Mouse (Mus musculus) urinary bladder, postnatal 36 days (tissue): ENCODE results near the gene Dip2b.

Experiments
- DNase-seq, 2 experiments: peaks; one replicate each; pipeline ENCODE4 v3.0.0; 2022; ENCODE audit warnings: low spot score in 2 of 2, mixed read lengths in 1 of 2

Dip2b gene

DNA sequence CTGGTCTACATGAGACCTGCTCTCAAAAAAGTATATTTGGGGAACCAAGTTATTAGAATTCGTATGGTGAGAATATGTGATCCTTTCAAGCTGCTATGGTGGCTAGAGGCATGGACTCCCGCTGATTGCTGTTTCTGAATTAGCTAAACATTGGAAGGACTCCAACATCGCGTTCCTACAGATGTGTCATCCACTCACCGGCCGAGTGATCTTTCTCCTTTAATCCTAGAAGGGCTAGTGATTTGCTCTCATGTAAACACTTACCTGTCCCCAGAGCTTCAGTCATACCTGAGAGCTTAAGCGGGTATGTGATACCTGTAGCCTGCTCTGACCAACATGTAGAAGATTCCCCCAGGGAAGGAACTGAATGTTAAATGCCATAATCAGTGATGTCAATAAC is 182.5 kb downstream of the Dip2b start:
- DNase-seq = no peak

DNA sequence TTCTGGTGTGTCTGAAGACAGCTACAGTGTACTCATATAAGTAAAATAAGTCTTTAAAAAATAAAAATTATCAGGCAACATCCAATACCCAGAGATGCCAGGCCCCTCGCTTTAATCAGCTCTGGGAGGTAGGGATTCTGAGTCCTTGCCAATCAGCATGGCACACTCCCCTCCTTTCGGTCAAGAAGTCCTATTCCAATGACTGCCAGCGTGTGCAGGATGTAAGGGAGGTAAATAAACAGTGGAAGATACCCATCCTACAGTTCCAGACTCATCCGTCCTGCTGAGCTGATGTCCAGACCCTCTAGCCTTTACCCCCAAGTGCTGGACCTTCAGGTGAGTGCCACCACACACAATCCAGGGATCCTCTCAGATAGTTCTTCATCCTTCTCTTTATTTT is 186.9 kb downstream of the Dip2b start:
- DNase-seq = no peak

DNA sequence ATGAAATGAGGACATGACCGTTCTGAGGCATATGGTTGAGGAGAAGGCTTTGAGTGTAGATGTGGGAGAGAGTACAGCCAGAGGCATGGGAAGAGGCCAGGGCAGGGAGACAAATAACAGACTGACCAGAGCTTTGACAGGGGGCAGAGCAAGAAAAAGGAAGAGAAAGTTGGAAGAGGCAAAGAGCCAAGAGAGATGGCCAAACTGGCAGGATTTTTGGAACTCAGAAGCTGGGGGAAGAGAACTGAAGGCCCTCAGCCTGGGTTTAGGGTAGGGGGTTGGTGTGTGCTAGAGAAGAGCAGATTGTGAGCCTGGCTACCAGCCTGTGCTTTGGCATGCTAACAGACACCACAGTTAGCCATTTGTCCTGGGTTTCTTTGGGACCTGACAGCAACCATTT is 187.4 kb downstream of the Dip2b start:
- no peak for DNase-seq

DNA sequence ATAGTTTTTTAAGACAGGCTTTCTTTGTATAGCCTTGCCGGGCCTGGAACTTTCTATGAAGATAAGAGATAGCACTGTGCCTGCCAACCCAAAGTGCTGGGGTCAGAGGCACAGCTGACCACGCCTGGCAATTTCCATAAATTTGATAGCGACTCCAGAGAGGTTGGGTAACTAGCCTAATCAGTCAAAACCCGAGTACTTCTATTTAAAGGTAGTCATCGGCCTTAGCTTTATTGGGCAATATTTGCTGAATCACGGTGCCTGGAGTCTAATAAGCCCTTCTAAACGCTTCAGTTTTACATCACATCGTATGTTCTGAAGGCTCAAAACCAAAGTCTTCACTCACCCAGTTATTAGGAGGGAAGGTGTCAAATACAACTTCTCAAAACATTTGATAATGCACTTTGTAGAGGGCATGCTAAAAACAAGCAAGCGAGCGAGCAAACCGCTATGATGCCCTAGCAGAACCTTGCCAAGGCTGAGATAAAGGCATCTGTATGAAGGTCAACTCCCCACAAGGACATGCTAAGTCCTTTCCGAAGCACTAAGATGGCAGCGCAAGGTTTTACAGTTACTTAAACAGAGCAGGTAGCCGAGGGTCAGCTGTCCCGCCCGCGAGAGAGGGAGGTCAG is 188.7 kb downstream of the Dip2b start:
- DNase-seq = peak in 1 of 2 experiments; percentile 36

DNA sequence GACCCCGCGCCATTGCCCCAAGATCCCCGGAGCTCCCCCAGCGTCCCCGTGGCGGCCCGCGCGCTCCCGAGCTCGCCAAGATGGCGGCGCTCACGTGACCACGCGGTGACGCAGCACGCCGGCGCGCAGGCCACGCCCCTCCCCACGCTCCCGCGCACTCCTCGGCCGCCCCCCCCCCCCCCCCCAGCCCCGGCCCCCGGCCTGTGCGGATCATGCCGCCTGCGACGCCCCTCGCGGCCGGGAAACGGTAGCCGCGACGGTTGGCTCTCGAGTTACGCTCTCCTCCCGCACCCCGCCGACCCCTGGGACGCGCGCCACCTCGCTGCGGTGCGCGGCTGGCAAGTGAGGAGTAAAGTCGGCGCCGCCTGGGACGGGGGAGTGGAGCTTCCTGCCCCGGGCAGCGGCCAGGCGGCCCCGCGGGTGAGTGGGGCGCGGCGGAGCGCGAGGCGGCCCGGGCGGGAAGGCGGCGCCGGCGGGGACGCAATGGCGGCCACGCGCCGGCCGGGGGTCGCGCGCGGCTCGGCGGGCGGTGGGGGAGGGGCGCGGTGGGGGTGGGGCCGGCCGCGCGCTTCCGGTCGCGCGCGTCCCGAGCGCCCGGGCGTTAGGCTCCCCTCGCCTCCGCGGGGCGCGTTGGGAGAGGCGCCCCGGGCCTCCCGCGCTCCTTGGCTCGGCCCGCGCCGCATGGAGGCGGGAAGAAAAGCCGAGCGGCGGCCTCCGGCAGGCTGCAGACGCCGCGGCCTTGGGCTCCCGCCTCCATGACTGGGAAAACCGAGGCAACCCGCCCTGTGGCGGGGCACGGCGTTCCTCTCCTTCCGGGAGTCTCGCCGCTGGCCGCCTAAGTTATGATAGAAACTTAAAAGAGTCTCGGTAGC is 189.4 kb downstream of the Dip2b start, which contains the start of gene Atf1:
Gene Atf1, plus strand, starts transcription at position 157 of the 872 bp plus-strand sequence.
- DNase-seq = peak; percentile 85 to 89

- no peak for DNase-seq
Measured at GRCm38 (mm10) chr15:100228535-100229336, 190.3 kb downstream of the Dip2b start.

- no peak for DNase-seq
Measured at GRCm38 (mm10) chr15:100230655-100231054, 192.2 kb downstream of the Dip2b start.

DNA sequence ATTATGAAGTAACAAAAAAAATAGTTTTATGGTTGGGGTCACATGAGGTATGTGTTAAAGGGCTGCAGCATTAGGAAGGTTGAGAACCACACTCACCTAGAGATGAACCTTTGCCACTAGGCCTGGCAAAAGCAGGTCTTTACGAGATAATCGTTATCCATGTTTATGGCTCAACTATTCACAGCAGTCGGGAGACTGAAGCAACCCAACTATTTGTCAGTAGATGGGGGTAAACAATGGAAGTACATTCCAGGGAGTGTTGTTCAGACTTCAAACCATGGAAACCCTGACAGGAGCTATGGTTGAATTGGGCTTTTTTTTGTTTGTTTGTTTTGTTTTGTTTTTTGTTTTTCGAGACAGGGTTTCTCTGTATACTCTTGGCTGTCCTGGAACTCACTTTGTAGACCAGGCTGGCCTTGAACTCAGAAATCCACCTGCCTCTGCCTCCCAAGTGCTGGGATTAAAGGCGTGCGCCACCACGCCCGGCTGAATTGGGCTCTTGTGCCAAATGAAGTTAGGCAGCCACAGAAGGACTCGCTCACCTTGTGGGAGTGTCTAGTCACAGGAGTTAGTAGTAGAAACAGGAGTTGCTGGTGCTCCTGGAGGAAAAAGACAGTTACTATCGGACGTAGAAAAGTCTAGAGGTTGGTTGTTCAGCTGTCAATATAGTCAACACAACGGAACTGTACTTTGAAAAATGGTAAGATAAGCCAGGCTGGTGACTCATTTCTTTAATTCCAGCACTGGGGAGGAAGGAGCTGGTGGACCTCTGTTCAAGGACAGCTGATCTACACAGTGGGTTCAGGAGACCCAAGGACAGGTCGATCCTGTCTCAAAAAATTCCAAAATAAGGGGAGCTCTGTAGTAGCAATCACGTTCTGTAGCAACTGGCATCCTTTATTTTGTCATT is 193.4 kb downstream of the Dip2b start:
- no peak for DNase-seq

DNA sequence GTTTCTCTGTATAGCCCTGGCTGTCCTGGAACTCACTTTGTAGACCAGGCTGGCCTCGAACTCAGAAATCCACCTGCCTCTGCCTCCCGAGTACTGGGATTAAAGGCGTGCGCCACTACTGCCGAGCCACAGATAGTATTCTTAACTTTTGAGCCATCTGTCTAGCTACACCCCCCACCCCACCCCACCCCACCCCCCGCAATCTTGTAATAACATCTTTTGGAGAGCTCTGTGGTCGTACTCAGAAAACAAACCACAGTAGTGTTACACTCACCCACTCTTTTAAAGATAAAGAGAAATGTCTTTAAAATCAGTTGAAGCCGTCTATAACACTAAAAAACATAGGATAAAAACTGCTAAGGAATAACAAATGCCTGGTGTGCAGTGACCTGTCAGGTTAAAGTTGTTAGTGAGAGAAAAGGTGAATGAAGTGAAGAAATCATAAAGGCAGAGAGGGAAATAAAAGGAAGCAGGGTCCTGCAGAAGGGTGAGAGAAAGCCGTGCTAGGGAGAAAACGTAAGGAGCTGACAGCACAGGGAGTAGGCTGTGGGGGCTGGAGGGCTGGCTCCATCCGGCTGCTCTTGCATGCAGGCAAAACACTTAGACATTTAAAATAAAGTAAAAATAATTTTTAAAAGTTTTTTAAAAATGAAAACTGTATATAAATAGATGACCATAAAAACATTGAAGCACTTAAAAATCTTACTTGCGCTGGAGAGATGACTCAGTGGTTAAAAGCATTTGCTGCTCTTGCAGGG is 196.9 kb downstream of the Dip2b start:
- DNase-seq = no peak

DNA sequence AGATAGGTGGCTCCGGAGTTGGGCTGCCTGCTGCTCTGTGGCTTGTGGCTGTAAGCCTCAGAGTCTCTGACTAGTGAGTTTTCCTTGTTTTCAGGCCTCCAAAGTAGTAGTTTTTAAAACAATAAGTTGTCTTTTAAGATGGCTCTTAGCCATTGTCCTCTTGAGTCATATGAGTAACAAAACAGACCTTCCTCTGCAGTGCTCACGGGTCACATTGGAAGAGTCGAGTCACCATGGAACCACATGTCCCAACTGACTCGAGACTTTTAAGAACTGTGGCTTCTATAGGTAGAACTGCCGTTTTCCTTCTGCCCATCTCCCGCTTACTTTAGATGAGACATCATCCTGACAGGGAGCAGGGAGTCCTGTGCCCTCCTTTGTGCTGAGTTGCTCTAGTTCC is 198.5 kb downstream of the Dip2b start:
- DNase-seq = no peak

GRCm38 (mm10) chr15:100241780-100242179 is 203.3 kb downstream of the Dip2b start:
- DNase-seq = no peak

- no peak for DNase-seq
Measured at GRCm38 (mm10) chr15:100245951-100246350, 207.5 kb downstream of the Dip2b start.

GRCm38 (mm10) chr15:100247296-100247695 is 208.8 kb downstream of the Dip2b start:
- no peak for DNase-seq

- no peak for DNase-seq
Measured at GRCm38 (mm10) chr15:100248665-100249433, 210.4 kb downstream of the Dip2b start.

GRCm38 (mm10) chr15:100251153-100251780 is 212.8 kb downstream of the Dip2b start:
- DNase-seq = peak in 1 of 2 experiments; percentile 18

DNA sequence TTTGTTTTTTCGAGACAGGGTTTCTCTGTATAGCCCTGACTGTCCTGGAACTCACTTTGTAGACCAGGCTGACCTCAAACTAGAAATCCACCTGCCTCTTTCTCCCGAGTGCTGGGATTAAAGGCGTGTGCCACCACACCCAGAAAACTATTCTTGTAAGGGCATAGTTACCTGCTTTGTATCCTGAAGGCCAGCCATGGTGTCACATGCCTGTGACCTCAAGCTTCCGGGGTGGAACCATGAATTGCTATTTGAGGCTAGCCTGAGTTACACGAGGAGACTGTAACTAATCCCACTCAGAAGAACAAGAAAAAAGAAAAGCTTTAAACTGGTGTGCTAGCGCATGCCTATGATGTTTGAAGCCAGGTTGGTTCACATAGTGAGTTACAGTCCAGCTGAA is 217.9 kb downstream of the Dip2b start:
- no peak for DNase-seq

GRCm38 (mm10) chr15:100257305-100257704 is 218.8 kb downstream of the Dip2b start:
- no peak for DNase-seq

DNA sequence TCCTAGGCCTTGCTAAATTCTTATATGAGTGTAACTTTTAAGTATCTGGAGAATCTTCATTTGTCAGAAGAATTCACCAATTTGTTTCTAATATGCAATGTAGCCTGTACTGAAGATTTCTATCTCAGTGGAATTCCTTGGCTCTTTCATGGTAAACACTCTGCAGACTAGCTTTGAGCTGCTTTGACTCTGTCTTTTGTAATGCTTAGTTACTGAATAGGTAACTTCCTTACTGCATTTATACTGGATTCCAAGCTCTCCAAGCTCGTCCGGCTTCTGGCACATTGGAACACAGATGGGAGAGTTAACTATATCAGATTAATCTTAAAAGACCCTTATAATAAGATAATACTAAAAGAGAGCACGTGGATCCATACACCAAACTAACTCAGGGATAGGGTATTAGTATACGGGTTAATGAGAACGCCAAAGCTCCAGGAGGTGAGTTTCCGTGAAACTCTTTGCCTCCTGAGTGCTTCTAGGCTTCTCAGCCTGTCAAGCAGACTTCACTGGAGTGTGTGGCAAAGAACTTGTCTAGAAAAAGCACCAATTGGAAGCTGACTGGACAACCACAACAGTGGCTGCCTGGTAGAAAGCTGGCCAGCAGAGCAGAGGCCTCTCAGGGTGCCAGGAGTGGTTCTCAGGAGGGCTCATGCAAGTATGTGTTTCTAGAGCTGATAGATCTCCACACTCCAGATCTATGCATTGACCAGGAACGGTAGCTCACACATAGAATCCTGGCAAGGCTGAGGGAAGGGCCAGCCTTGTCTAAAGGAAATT is 220.4 kb downstream of the Dip2b start:
- DNase-seq = no peak
